Comparison of ENCODE assay signal across 14 mouse cellular contexts in the genomic region with DNA sequence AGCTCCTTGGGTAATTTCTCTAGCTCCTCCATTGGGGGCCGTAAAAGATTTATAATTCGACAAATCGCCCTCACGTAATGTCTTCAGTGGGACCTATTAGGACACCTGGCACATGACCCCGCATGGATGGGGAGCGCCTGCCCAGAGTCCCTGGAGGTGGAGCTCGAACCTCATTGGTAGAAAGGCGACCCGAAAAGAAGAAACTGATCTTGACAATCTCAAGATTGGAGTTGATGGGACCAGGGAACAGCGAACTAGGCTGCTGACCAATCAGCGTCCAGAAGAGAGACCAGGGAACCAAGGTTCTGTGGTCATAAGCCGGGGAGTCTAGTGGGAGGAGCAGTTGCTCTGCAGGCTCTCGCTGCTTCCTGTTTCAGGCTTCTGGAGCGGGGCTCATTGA.
DNase-seq lines count a peak whose midpoint lies in the region; ATAC-seq and TF ChIP-seq lines count a peak whose summit lies in the region.
"Had no signal": no experiment of that assay in that cellular context is flagged by ENCODE, and none has a peak within 500 bp of the region (broad histone marks: within the 10 kb centered on the region; RNA-seq: fewer than 3 reads in every experiment).

No protein-coding gene starts in this region.

- no peaks in the 10 kb centered on the region for H3K36me3 ChIP-seq in midbrain, embryonic 15.5 days (replicated peaks)
- H3K36me3 ChIP-seq: liver, embryonic 13.5 days; midbrain, embryonic 10.5 days had no signal

- no peak overlapping the region for H3K27ac ChIP-seq in layer of hippocampus, adult 2 months
- H3K27ac ChIP-seq in midbrain, embryonic 15.5 days = no peak overlapping the region
- H3K27ac ChIP-seq: liver, embryonic 13.5 days; midbrain, embryonic 10.5 days; stomach, postnatal 0 days had no signal

- TF ChIP-seq CTCF in layer of hippocampus, adult 2 months (conservative IDR thresholded peaks at IDR 0.05) = no peak

- 91% methylated on average over 14 of the region's 14 CpGs for WGBS in midbrain, embryonic 15.5 days

- no peak overlapping the region for H3K9ac ChIP-seq in midbrain, embryonic 15.5 days
- H3K9ac ChIP-seq: liver, embryonic 13.5 days had no signal

- no peaks in the 10 kb centered on the region for H3K4me1 ChIP-seq in midbrain, embryonic 15.5 days
- H3K4me1 ChIP-seq: liver, embryonic 13.5 days; midbrain, embryonic 10.5 days had no signal

- ATAC-seq in midbrain, embryonic 15.5 days (replicated peaks) = no peak
- ATAC-seq: Patski had no signal

- no peaks in the 10 kb centered on the region for H3K27me3 ChIP-seq in midbrain, embryonic 15.5 days (replicated peaks)
- H3K27me3 ChIP-seq: liver, embryonic 13.5 days; Patski had no signal

- no peak overlapping the region for H3K4me3 ChIP-seq in layer of hippocampus, adult 2 months
- no peak overlapping the region for H3K4me3 ChIP-seq in midbrain, embryonic 15.5 days
- H3K4me3 ChIP-seq: erythroblast, embryonic 14.5 days; liver, embryonic 13.5 days; midbrain, embryonic 10.5 days had no signal

- intact Hi-C loops in gastrocnemius, postnatal 36 days (cut with DNase I) = loop anchor here (10.0 kb wide), 1 partner anchor 255 kb away; a partner anchor contains a TSS

- no peak overlapping the region for H3K4me2 ChIP-seq in midbrain, embryonic 15.5 days
- H3K4me2 ChIP-seq: liver, embryonic 13.5 days had no signal

- no peaks in the 10 kb centered on the region for H3K9me3 ChIP-seq in midbrain, embryonic 15.5 days
- H3K9me3 ChIP-seq: midbrain, embryonic 10.5 days had no signal

- peak; percentile 7 for DNase-seq in gastrocnemius, adult 18-20 months (ENCODE audit: low spot score)
- no peak for DNase-seq in gastrocnemius, postnatal 36 days
- DNase-seq in layer of hippocampus, adult 9-11 months = peak; percentile 3
- DNase-seq in layer of hippocampus, adult 2 months (ENCODE audit: low spot score in 2 of 2) = no peak
- peak; percentile 29 for DNase-seq in R1 (ENCODE audit: low read depth, low spot score)
- DNase-seq in kidney, postnatal 36 days = peak; percentile 43 to 50
- DNase-seq in retina, postnatal 1 day = no peak
- DNase-seq: liver, embryonic 13.5 days; right cerebral cortex, postnatal 14 days had no signal

Comparison
In these comparisons a context has a peak if more than half of its experiments do, and no peak if none do; other contexts are left out.
1. DNase-seq: peak in gastrocnemius, adult 18-20 months (single experiment), layer of hippocampus, adult 9-11 months (single experiment), R1 (single experiment) and kidney, postnatal 36 days (2 of 2); none in gastrocnemius, postnatal 36 days (0 of 2), layer of hippocampus, adult 2 months (0 of 2) and retina, postnatal 1 day (single experiment).